Mouse (Mus musculus) left cerebral cortex, adult 18-20 months (tissue): ENCODE measurements around the gene Pcsk7. TPM values are rescaled to one million over a fixed set of nuclear protein-coding genes. Genes with fewer than 3 reads are reported as not detected.
A peak's percentile ranks its signal among the peaks of the same experiment; 100 is the strongest.

Experiments used
- DNase-seq, 2 experiments: peaks; one replicate each; pipeline ENCODE4 v3.0.0; 2021 to 2022; ENCODE audit warnings: low spot score in 2 of 2, mixed read lengths in 1 of 2
- total RNA-seq, 2 experiments: library from RNA; stranded (reverse); gene quantifications; 2 replicates each; pipeline ENCODE4 v1.2.3; 2021

Pcsk7 gene
- total RNA-seq, 2 experiments from 2014 or later, result 21.3 to 21.6 TPM

DNA sequence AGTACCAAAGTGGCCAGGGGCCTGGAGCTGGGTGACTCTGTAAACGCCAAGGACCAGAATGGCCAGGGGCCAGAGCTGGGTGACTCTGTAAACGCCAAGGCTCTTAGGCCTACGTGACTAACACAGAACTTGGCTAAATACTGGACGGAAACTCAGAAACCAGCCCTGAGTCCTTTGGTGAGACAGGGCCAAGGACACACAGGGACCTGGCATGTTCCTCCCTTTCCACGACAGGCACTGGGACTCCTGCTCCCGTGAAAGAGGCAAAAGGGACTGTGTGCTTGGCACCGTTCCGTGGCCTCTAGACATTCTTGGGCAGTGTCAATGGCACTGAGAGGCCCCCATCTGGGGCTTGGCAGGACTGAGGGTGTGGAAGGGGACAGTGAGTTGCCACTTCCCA is 31.8 kb downstream of the Pcsk7 start:
- no peak for DNase-seq

DNA sequence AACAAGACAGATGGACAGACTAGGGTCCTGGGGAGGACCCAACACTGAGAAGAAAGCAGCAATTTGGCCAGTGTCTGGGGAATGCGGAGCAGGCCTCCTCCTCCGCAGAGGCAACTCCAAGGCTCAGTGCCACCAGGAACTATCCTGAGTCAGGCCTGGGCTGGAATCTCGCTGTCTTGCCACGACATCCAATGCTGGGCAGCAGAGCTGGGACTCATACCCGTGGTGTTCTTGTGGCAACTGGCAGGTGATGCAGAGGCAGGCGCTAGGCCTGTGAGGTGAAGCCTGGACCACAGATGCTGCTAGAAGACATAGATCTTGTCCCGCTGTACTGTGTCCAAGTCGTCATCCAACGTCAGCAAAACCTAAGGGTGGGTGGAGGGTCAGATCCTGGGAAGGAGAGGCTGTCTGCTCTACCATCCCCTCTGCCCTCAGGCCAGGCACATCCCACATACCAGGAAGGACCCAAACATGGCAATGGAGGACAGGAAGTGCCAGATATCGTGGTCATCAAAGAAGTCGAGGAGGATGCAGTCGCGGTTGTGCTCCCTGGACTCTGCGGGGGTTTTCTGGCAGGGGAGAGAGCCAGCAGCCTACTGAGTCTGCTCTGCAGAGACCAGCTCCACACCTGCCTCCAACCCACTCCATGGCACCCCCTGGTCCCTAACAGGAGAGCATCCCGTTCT is 32.8 kb downstream of the Pcsk7 start:
- DNase-seq, result no peak

DNA sequence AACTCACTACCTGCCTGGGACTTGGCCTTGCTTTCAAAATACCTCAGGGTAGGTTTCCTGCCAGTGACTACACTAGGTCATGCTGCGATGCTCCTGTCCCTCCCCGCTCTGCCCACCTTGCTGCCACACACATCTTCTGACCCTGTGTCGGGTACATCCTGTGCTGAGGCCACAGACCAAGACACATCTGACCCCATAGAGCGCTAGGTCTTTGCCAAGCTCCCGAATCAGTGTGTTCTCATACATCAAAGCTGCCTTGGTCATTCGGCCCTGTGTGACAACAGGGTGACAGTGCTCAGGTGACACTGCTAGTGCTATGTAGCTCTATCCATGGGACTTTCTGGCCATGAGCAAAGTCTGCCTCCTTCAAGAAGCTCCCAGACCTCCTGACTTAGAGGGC is 33.5 kb downstream of the Pcsk7 start:
- no peak for DNase-seq

DNA sequence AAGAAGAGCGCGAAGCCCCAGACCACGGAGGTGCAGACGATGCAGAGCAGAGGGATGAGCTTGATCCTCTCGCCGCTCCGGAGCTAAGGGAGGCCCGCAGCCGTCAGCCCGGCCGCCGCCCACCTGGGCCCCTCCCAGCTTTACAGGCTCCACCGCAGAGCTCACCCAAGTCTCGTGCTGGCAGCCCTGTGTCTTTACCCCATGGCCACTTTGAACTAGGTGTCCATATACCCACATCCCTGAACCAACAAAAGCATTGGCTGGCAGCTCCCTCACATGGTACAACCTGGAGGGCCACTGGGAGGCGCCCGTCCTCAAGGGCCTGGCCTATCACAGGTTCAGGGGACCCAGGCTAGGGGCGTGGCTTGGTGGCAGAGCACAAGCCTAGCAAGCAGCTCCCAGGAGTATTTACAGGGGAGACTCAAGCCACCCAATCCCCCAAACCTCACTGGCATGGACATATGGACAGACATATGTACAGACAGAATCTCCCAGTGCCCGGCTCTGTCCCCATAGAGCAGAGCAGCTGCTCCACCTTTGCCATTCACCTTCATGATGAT is 35.1 kb downstream of the Pcsk7 start:
- DNase-seq, result no peak

DNA sequence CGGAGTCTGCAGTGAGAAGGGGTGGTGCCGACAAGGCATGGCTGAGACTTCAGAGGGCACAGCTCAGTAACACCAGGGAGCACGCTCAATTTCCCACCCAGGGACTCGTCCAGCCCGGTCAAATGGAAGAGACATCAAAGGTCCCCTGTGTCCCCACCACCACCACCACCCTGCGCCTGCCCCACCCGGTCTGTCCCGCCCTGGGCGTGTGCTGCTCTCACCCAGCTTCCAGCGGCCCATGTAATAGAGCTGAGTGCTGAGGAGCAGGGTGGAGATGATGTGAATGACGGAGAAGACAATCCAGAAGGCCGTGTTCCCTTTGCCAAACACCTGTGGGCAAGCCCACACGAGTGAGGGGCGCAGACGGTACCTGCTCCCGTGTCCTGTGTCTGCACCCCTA is 36.2 kb downstream of the Pcsk7 start:
- DNase-seq, result no peak

DNA sequence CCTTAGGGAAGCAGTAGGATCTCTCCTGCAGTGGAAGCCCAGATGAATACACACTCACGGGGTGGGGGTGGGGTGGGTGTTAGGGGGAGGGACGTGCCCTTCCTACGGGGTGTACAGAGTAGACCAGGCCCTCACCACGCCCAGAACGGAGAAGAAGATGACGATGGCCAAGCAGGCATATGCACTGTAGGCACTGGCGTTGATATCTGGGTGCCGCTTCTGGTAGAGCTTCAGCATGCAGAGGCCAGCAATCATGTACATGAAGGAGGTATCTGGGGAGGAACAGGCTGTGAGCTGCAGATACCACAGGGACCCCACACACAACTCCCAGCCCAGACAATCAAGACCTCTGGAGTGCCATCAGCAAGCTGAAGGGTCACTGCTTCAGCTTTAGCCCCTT is 36.6 kb downstream of the Pcsk7 start:
- no peak for DNase-seq

DNA sequence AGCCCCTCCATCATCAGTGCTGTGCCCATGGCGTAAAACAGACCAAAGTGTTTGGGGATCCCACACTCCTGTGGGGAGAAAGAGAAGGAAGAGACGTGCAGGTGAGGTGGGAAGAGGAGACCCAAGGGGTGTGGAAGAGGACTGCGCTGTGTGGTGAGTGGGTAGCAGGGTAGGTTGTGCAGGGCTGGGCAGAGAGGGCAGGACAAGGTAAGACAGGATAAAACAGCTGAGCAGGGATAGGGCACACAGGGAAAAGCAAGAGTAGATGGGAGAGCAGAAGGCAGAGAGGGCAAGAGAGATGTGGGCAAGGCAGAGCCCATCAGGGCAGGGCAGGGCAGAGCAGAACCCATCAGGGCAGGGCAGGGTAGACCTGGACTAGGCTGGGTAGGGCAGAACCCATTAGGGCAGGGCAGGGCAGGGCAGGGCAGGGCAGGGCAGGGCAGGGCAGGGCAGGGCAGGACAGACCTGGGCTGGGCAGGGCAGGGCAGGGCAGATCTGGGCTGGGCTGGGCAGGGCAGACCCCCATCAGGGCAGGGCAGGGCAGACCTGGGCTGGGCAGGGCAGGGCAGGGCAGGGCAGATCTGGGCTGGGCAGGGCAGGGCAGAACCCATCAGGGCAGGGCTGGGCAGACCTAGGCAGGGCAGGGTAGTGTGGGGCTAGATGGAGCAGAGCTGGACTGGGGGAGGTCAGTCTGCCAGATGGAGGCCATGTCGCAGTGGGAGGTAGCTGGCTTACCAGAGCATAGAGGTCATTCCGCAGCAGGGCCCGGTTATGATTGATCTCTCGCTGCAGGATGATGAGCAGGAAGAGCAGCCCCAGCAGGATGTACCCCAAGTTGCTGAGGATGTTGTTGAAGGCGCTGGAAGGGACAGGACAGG is 37.6 kb downstream of the Pcsk7 start:
- DNase-seq, result no peak

DNA sequence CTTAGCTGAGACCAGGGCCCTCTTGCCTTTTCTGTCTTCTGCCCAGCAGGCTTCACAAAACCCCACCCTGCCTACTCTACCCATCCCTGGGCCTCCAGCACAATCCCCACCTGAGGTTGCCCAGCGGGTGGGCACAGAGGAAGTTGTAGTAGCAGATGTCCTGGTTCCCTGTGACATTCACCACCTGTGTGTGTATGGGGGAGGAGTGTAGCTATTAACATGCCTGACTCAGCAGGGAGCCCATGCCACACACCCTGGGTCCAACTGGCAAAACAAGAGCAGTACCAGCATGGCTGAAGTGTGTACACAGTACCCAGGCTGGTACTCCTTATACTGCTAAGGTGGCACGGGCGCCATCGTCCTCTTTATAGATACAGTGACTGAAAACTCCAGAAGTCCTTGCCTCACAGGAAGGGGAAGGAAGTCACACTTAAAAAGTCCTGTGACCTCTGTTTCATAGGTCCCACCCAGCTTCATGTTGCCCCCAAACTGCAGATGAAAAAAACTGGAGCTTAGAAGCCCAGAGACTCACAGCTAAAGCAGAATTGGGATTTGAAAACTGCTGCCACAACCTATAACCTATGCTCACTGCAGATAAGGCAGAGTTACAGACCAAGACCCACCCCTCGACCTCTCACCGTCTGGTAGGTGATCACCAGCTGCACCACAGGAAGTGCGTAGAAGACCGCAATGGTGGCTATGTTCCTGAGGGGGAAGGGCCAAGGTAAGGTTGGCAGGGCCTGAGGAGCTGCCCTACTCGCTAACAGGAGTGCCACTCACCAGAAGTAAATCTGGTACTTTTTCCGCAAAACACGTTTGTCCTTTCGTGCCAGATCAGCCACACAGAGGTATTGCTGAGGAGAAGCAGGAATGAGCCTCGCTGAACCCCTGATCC is 38.5 kb downstream of the Pcsk7 start:
- DNase-seq, result no peak

DNA sequence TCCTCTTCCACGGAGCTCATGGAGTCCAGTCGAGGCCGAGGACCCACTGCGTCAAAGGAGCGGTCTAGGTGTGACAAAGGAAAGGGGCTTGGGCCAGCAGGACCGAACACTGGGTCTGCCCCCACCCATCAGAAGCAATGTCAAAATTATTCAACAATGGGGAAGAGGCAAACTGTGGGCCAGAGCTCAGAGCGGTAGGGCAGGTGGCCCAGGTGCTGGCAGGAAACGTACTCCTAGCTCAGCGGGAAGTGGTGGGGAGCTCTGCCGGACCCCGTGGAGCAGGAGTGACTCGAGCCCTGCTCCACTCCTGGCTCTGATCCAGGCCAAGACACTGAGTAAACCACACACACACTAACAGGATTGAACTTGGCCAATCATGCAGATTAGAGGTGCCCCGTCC is 39.4 kb downstream of the Pcsk7 start:
- DNase-seq, result no peak

DNA sequence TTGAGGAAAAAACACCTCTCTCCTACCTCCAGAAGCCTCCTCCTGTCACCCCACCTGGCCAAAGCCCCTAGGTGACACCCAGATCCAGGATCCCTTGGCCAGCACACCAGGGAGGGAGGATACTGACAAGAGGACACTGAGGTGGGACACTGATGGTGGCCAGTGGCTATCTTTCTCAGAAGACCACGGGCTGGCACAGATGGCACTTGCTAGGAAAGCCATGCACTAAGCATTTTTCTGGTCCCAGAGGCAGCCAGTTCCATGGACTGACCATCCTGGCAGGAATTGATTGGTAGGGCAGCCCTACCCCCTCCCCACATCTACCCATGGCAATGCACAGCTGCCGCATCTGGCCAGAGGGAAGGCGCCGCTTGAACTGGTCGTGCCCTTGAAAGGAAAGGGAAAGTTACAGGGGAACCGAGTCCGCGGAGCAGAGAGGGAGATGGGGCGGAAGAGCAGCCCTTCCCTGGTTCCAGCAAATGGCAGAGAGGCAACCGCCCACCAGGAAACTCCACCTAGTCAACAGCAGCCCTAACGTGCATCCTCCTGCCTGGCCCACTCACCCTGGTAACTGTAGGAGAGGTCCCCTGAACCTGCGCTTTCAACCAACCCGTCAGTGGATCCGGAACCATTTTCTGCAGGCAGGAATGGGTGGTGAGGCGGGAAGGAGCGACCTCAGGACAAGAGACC is 40.0 kb downstream of the Pcsk7 start:
- no peak for DNase-seq

DNA sequence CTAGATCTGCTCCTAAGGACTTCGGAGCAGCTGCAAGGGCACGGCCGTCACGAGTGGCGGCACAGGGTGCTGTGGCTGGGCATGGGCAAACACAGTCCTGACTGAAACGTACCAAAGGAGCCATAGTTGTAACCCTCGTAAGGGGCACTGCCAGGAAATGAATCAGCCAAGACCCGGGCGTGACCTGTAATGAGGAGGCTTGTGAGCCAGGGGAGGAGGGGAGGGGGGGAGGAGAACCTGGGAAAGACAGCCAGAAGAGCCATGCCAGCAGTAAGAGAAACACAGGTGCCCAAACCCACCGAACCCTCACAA is 40.5 kb downstream of the Pcsk7 start:
- DNase-seq, result no peak

DNA sequence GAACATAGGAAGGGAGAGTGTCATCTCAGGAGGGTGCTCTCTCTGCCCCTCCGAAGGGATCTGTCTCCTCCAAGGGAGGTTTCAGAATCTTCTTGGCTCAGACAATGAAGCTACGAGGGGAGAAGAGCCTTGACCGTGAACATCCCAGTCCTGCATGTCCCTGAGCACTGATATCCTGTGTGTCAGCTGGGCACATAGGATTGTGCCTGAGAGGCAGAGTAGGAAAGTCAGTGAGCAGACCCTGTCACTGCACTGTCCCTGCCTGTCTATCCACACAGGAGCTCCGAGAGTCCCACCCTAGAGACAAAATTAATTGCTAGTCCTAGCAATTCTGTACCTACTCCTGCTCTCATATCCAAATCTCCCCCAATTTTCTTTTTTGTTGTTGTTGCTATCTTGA is 45.8 kb downstream of the Pcsk7 start:
- no peak for DNase-seq

DNA sequence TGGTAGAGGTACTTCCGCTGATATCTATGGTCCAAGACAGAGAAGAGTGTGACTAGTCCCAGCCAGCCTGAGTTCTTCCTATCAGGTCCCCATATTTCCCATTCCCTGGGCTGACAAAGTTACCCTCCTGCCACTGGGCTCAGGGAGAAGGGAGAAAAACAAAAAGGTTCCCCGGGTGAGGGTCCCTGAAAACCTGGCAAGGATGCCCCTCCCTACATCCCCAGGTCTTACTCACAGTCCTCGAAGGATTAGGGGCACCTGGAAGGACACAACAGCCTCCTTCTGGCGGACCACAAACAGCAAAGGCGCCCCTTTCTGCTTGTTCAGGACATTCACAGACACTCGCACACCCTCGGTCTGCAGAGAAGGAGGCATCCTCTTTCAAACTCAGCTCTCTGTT is 46.6 kb downstream of the Pcsk7 start:
- no peak for DNase-seq

DNA sequence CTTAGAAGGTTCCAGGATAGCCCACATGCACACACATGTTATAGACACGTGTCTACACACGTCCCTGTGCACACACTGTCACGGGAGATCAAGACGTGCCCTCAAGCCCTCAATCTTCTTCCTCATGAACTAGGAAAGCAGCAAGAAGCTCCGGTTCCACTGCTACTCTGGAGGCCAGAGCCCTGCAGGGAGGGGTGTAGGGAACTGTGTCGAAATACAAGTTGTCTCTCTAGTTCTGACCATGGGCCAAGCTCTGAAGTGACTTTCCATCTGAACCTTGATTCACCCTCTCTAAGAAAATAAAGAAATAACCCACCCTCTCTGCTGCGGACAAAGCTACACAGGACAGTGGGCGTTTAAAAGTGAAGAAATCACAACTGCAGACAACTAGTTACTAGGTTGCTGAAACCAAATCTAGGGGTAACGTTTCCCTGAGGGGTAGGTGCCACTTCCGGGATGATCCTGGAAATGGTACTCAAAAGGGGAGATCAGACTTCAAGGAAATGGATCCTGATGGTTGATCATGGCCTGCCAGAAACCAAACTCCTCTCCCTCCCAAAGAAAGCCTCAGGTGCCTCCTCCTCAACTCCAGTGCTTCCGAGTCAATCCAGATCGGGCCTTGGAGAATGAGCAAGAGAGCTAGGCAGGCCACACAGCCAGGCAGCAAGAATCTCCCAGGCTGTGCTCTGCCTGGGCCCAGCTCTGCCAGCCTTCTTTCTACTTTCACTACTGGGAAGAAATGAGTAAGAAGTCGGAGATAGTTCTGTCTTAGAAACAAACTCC is 47.4 kb downstream of the Pcsk7 start:
- DNase-seq, result no peak

DNA sequence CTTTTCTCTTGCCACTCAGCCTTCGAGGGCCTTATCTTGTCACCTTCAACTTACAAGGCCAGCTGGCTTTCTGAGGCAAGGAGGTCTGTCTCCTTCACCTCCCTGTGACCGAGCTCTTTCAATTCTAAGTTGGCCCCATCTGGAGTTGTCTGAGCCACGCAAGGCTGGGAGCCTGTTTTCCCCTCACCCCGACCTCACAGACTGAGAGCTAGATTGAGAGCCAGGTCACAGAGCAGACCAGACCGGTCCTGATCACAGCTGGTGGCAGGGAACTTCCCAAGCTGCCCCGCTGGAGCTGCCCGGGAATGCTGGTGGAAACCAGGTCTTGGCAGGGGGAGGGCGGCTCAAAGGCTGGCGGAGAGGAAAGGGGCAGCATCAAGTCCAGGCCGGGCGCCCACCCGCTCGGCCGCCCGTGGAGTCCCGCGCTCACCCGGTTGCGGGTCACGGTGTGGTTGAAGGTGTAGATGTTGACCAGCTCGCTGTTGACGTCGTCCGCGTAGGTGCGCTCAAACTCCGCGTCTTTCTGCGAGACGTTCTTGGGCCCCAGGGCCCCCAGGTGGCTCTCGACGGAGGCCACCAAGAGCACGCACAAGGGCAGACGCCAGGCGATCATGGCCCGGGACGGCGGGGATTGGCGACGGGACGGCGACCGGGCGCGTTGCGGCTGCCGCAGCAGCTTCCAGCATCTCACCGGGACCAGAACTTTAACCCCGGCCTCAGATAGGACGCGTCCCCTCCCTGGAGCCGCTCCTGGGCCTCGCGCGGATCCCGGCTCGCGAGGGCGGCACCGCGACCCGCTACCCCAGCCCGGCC is 48.2 kb downstream of the Pcsk7 start:
- peak; percentile 32 to 49 for DNase-seq

DNA sequence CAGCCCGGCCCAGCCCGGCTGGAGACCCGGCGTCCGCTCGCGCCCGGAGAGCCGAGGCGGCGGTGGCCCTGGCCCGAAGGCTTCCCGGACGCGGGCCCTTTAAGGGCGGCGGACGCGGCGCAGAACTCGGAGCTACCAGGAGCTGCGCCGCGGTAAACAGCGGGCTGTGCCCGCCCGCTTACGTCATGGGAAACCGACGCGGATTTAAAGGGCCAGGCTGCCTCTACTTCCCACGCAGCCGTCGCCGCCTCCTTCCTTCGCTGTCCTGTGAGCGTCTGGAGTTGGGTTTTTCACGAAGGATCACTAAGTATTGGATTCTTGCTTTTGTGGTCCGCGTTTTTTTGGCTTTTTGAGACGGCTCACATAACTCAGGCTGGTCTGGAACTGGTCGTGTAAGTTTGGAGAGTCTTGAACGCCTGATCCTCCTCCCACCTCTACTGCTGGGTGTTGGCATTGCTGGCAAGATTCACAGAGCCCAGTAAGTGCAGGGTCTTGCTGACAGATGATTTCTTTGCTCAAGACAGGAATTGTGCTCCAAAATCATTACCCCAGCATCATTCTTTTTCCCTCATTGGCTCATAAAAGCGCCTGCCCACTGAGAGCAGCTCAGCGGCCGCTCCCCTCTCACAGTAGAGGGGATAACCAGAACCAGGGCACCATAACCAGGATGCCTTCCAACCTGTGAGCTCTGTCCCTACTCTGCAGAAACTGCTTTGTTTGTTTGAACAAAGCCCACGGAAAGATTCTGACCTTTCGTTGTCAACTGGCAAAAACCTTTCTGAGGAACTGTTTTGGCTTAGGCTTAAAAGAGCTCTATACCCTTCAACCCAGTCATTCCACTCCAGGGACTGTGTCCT is 49.0 kb downstream of the Pcsk7 start, which contains the start of gene Sidt2:
Gene Sidt2 (minus strand): TSS at position 152 of the 857 bp plus-strand sequence.
- peak; percentile 87 to 92 for DNase-seq

DNA sequence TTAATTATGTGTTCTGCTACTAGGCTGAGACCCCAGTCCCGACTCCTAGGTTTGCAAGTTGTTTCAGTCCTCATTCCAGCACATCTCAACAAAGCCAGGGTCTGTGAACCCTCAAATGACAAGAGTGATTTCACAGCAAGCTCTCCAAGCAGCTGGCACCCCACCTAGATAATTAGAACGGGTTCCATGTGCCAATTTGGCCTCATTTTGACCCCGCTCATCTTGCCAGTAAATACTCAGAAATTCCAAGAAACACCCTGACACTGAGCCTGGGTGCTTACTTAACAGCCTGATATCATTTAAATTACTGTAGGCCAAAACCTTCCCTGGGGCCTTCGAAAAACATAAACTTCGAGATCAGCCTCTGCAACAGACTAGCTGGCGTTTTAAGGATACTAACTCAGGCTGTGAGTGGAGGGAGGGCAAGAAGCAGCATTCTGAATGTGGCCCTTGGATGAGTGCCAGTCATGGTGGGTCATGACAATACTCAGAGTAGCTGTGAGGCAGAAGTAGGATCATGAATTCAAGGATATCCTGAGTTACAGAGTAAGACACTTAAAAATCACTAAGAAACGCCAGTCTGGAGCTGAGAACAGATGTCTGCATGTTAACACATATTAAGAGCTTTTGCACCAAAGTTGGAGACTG is 51.9 kb downstream of the Pcsk7 start:
- DNase-seq, result no peak

DNA sequence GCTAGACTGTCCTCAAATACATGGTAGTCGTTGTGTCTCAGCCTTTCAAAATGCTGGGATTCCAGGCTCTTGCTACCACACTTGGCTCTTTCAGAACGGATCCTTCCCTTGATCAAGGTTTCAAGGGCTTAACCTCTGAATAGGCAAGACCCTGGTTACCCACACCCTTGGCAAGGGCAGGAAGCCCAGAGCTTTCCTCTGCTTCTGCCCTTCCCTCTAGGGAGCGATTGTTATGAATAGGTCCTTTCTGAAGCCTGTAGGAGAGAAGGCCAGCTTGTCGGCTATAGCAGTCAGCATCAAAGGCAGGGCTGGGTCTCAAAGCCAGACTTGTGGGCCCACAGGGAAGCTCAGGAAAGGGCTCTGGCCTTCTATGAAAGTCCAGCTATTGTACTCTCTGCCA is 52.6 kb downstream of the Pcsk7 start:
- no peak for DNase-seq
